Mouse (Mus musculus) thymus, postnatal 10 days (tissue): ENCODE measurements around the gene Tpd52l1.
"Not testable (repeated sequence)": the region's sequence is repeated elsewhere in the genome, so short reads cannot be mapped to it uniquely, and the experiment has no call there.

Experiments used
- DNase-seq, 2 experiments: peaks; one replicate each; pipeline ENCODE4 v3.0.0; 2021; ENCODE audit warnings: low spot score in 2 of 2

The Tpd52l1 gene

GRCm38 (mm10) chr10:31445291-31446124, at the start of gene Tpd52l1:
Gene Tpd52l1 (minus strand): TSS chr10:31445958.
- peak; percentile 8 to 64 for DNase-seq

- no peak for DNase-seq
These were observed 48.5 kb upstream of the Tpd52l1 start for GRCm38 (mm10) chr10:31494296-31494695.

GRCm38 (mm10) chr10:31467043-31467898, 21.5 kb upstream of the Tpd52l1 start:
- DNase-seq = no peak

GRCm38 (mm10) chr10:31465840-31466541, 20.2 kb upstream of the Tpd52l1 start:
- DNase-seq = no peak

- DNase-seq = no peak
These were observed 19.7 kb upstream of the Tpd52l1 start for GRCm38 (mm10) chr10:31465424-31465823.

- DNase-seq = no peak
These were observed 17.3 kb upstream of the Tpd52l1 start for GRCm38 (mm10) chr10:31463044-31463443.

- DNase-seq = no peak
These were observed 11.0 kb upstream of the Tpd52l1 start for GRCm38 (mm10) chr10:31456806-31457205.

GRCm38 (mm10) chr10:31447083-31447482, 1.3 kb upstream of the Tpd52l1 start:
- DNase-seq = no peak

GRCm38 (mm10) chr10:31444206-31444605, 1.6 kb downstream of the Tpd52l1 start:
- DNase-seq = no peak

GRCm38 (mm10) chr10:31441491-31441890, 4.3 kb downstream of the Tpd52l1 start:
- DNase-seq = no peak

- no peak for DNase-seq
These were observed 9.7 kb downstream of the Tpd52l1 start for GRCm38 (mm10) chr10:31436047-31436446.

GRCm38 (mm10) chr10:31417956-31418355, 27.8 kb downstream of the Tpd52l1 start:
- DNase-seq = no peak

GRCm38 (mm10) chr10:31392990-31393389, 52.8 kb downstream of the Tpd52l1 start:
- DNase-seq = no peak

- DNase-seq = no peak
These were observed 54.9 kb downstream of the Tpd52l1 start for GRCm38 (mm10) chr10:31390777-31391395.

GRCm38 (mm10) chr10:31388566-31388965, 57.2 kb downstream of the Tpd52l1 start:
- not testable (repeated sequence) for DNase-seq

- not testable (repeated sequence) for DNase-seq
These were observed 75.6 kb downstream of the Tpd52l1 start for GRCm38 (mm10) chr10:31370200-31370599.

GRCm38 (mm10) chr10:31359749-31360148, 86.0 kb downstream of the Tpd52l1 start:
- DNase-seq = no peak

GRCm38 (mm10) chr10:31354886-31355461, 90.8 kb downstream of the Tpd52l1 start:
- DNase-seq = no peak

GRCm38 (mm10) chr10:31354141-31354540, 91.6 kb downstream of the Tpd52l1 start:
- DNase-seq = no peak

GRCm38 (mm10) chr10:31352845-31353427, 92.8 kb downstream of the Tpd52l1 start:
- DNase-seq = no peak

GRCm38 (mm10) chr10:31351056-31351455, 94.7 kb downstream of the Tpd52l1 start:
- no peak for DNase-seq
